Mouse (Mus musculus) cerebellum, adult 11 months (tissue): Measurements from ENCODE around the gene Itih3.

Experiments
- DNase-seq: peaks from one replicate; pipeline ENCODE4 v3.0.0; 2022

Gene Itih3

DNA sequence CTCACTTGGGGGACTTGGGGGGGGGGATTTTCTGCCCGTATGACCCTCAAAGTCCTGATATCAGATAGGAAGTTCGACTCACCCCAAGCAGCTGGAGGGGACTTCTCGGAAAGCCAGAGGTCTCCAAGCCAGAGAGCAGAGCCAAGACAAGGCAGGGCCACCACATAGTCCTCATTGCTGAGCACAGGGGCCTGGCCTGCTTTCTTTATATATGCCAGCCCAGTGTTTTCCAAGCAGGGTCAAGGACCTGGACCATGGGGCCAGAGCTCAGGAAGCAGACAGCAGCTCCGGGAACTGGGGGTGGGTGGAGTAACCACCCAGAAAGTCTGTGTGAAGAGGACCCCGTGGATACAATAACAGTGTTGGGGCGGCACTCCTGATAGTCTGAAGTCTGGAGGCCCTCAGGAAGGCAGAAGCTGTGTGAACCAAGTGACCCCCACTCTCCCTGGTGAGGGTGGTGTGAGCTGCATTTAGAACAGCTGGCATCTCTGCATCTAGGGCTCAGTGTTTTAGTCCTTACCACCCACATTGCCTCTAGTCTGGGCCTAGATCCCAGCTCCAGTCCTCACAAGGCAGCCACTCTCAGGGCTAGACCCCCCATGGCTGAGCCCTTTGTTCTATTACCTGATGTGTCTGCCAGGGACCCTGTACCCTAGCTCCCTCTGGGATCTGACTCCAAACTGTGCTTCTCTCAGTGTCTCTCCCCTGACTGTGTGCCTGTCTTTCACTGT is at the start of gene Itih3:
TSS of gene Itih3 (minus strand) at position 386 of the 731 bp plus-strand sequence.
- DNase-seq, result peak; percentile 5

DNA sequence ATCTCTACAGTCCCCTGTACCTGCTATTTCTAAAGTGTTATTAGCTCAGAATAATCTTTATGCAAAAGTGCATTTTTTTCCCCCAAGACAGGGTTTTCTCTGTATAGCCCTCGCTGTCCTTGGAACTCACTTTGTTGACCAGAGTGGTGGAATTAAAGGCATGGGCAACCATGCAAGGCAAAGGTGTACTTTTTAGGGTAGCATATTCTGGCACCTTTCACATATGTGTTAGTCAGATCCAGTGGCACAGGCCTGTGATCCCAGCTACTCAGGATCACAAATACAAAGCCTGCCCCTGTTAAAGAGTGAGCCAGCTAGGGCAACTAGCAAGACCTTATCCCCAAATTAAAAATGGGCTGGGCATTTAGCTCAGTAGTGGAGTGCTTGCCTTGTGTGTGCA is 36.8 kb upstream of the Itih3 start:
- DNase-seq, result no peak

GRCm38 (mm10) chr14:30959031-30959430 is 35.5 kb upstream of the Itih3 start:
- no peak for DNase-seq

GRCm38 (mm10) chr14:30958517-30958916 is 35.0 kb upstream of the Itih3 start:
- no peak for DNase-seq

- peak; percentile 96 for DNase-seq
Observed at GRCm38 (mm10) chr14:30951154-30951825, 27.7 kb upstream of the Itih3 start, which contains the start of gene Nek4. TSS of gene Nek4 (plus strand) at chr14:30951377.

GRCm38 (mm10) chr14:30949986-30950385 is 26.4 kb upstream of the Itih3 start:
- DNase-seq, result no peak

DNA sequence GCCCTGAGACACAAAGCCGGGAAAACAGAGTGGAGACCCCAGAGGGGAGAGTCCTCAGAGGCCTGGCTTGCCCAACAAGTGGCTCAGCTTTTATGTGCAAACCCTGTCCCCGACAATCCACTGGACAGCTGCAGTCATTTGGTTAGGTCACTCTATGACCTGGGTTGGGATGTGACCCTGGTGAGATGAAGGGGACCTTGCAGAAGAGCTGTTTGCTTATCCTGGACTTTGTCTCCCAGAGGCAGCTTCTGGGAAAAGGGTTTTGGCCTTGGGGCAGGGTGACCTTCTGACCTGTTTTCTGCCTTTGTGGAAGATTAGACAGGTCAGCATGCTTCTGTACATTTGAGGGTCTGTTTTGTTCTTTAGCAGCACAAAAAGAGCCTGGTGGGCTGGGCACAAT is 21.2 kb upstream of the Itih3 start:
- DNase-seq, result no peak

- DNase-seq, result no peak
Observed at GRCm38 (mm10) chr14:30943860-30944674, 20.5 kb upstream of the Itih3 start.

DNA sequence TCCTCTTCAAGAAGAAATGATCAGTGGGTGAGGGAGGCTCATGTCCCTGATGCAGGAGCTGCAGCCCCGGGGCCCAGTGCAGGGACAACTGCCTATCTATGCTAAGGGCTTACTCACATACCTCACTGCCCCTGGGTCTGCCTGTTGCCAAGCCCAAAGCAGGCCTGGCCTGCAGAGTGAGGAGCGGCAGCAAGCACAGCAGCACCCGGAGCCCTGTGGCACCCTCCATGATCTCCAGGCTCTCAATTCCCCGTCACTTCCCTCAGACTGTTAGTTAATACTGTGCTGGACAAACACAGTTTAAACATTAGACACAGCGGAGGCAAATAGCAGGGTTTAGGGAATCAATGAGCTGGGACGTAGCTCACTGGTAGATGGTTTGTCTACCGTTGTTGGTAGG is 19.5 kb upstream of the Itih3 start, which contains the start of gene Itih1:
TSS of gene Itih1 (minus strand) at position 252 of the 400 bp plus-strand sequence.
- no peak for DNase-seq

DNA sequence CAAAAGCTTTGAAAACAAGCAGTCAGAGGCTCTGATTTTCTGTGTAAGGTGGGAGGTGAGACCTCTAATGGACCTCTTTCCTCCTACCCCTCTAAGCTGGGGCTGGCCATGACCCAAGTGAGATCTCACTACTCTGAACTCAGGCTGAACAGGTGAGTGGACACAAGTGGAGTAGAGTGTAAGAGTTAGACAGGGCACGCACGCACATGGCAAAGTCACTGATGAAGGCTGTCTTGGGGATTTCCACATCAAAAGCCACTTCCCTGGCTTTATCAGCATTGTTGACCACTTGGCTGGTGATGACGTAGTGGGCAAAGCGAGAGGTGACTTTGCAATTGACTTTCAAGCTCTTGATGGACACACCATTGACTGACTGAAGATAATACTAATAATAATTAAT is 18.7 kb upstream of the Itih3 start:
- no peak for DNase-seq

GRCm38 (mm10) chr14:30933351-30933750 is 9.8 kb upstream of the Itih3 start:
- DNase-seq, result no peak

DNA sequence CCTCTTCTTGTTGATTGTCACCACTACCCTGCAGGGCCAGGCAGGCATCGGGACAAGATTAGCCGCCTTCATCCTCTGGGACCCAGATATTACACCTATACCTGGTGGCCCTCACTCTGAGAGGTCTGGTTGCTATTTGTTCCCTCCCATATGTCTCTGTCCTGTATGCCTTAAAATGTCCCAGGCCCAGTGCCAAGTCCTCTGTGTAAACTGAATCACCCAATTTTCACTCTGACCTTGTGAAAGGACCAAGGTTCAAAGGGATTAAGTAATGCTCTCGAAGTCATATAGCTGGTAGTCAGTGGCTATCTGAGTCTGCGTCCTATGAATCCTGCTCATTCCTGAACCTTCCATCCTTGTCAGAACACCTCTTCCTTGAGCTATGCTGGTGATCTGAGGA is 6.8 kb upstream of the Itih3 start:
- DNase-seq, result no peak

- no peak for DNase-seq
Observed at GRCm38 (mm10) chr14:30925492-30925891, 1.9 kb upstream of the Itih3 start.

- no peak for DNase-seq
Observed at GRCm38 (mm10) chr14:30922053-30922670, 1.4 kb downstream of the Itih3 start.

DNA sequence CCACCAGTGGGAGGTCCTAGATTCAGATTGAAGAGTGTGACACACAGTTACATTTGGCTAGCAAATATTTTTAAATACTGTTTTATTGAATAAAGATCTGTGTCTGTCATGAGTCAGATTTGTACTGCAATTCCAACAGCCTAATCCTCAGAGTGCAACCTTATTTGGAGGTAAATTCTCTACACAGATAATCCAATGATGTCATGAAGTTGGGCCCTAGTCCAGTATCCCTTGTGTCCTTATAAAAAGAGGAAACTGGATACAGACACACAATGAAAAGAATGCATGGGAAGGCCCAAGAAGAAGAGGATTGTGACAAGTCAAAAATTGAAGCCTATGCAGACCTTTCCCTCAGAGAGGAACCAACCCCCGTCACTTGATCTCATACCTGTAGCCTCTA is 7.0 kb downstream of the Itih3 start:
- no peak for DNase-seq

- DNase-seq, result no peak
Observed at GRCm38 (mm10) chr14:30913404-30913803, 10.2 kb downstream of the Itih3 start.

DNA sequence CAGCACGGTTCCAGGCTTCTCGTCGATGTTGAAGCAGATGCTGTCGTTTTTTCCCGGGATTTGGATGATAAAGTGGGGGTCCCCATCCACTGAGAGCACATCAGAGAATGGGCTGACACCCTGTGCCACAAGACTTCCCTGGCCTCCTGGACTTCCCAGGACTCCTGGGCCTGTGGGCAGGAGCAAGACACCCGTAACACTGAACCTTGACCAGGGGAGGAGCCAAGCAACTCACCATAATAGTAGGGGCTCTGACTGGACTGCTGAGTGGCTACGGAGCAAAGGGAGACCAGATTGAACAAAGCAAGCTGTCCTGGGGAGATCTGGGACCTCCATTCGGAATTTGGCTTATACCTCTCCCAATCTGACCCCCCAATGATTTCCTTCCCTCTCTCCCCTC is 10.9 kb downstream of the Itih3 start:
- DNase-seq, result no peak

DNA sequence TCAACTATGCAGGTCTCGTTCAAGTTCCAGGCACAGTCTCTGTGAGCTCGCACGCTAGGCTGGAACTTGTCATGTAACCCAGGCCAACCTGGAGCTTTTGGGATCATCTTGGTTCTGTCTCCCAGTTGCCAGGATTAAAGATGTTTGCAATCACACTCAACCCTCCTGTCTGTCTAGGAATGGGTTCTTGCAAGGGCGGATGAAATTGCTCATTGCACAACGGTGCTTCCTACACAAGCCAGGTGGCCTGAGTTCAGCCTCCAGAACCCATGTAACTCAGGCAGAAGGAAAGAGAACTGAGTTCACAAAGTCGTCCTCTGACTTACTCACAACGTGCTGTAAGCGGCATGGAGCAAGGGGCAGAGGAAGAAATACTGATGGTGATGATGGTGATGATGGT is 12.4 kb downstream of the Itih3 start:
- DNase-seq, result no peak

DNA sequence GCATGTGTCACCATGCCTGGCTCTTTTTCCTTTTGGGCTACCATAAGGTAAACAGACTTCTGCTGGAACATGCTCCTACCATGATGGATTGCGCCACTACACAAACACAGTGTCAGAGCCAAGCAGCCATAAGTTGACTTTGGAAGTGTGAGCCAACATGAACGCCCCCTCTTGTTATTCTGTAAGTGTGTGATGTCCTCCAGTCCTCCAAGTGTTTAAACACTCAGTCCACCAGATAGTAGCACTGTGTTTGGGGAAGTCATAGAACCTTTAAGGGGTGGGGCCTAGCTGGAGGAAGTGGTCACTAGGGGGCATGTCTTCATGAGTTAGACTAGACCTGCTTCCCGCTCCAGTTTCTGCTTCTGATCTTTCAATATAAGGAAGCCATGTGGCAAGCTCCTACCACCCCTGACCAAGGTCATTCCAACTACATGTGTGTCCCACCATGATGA is 15.7 kb downstream of the Itih3 start:
- no peak for DNase-seq

DNA sequence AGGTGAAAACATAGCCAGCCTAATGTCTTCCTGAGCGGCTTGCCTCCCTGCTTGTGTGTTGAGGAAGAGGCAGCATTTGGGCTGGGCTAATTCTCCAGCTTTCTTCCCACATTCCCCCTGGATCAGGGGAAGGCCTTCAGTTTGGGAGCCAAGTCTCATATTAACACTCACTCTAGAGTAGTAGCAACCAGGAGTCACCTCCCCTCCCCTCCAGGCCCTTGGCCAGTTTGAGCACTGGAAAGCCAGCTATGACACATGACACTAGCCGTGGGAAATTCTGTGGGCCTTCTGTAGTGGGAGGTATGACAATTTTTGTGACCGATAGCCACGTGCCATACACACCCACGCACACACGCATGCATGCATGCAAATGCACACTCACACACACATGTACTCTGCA is 17.6 kb downstream of the Itih3 start:
- DNase-seq, result no peak

DNA sequence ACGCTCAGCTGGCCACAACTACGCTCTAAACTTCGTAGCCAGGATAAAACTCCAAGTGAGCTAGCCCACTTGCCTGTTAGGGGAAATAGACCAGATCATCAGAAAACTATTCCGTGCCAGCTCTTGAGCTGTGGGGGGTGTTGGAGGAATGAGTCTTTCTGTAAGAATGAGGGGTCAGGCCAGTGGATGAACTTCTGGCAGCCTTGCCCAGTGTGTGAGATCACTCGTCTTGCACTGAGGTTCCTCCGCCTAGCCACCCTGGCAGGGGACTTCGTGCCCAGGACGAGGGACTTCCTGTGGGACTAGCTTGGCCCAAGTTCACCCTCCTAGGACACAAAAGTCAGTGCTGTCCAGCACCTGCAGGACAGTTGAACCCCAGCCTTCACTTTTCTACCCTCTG is 19.3 kb downstream of the Itih3 start:
- DNase-seq, result no peak

DNA sequence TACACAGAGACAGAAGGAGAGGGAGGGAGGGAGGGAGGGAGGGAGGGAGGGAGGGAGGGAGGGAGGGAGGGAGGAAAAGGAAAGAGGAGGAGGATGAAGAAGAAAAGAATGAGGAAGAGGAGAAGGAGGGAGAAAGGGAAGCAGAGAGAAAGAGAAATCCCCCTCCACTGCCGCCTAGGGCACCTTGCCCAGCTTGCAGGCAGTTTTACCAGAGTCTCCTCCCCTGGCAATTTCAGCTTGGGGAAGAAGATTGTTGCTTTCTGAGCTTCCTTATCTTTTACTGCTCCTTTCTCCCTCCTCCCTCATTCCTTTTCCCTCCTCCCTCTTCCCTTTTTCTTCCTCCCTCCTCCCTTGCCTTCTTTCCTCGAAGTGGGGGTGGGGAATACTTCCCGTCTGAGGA is 20.5 kb downstream of the Itih3 start:
- DNase-seq, result no peak

DNA sequence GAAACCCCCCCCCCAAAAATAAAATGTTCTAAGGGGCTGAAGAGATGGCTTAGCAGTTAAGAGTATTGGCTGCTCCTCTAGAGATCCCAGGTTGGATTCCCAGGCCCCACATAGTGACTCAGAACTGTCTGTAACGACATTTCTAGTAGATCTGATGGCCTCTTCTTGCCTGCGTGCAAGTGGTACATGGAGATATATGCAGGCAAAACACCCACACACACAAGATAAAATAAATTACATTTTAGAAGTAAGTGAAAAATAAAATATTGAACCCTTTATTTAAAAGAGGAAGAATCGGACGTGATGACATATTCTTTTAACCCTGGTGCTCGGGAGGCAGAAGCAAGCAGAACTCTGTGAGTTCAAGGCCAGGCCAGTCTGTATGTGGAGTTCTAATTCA is 20.9 kb downstream of the Itih3 start:
- DNase-seq, result no peak
